Mouse (Mus musculus): ENCODE data around the gene Spata6. TPM values are rescaled to one million over a fixed set of nuclear protein-coding genes. Genes with fewer than 3 reads are reported as not detected.
A peak's percentile ranks its signal among the peaks of the same experiment; 100 is the strongest.

Spata6 gene
- polyA plus RNA-seq (2014; fragmentation: Nextera tagmentation; extraction: Ambion mirVana) = 27.2 and 30.8 TPM in 2 replicates

GRCm38 (mm10) chr4:111719776-111720661, at the start of gene Spata6:
TSS of gene Spata6 (plus strand) at chr4:111719984.
- 1% methylated on average over 46 of the region's 50 CpGs for WGBS
- Histone ChIP-seq H3K36me3 (ENCODE audit: control insufficient read depth, insufficient read depth, low read length) (no peaks in the 10 kb centered on the region), H3K27ac (ENCODE audit: low read length) (peak within 1 kb of the TSS; percentile 73), H3K4me2 (replicated peaks; ENCODE audit: low read depth, low read length) (peak within 1 kb of the TSS; percentile 44), H3K9me3 (ENCODE audit: control insufficient read depth, low read depth, low read length) (no peaks in the 10 kb centered on the region), H3K9ac (replicated peaks; ENCODE audit: low read depth, low read length) (peak within 1 kb of the TSS; percentile 69), H3K4me1 (ENCODE audit: control insufficient read depth, insufficient read depth, low read length) (peaks cover 7% of the 10 kb centered on the region; the same call in 1 of the 2 replicates), H3K27me3 (ENCODE audit: control insufficient read depth, insufficient read depth, low read length) (no peaks in the 10 kb centered on the region), H3K4me3 (ENCODE audit: low read depth, low read length) (peak within 1 kb of the TSS; percentile 87)
- peak; percentile 96 for ATAC-seq (ENCODE audit: insufficient number of reproducible peaks, insufficient read depth, low FRiP score, low read depth)

DNA sequence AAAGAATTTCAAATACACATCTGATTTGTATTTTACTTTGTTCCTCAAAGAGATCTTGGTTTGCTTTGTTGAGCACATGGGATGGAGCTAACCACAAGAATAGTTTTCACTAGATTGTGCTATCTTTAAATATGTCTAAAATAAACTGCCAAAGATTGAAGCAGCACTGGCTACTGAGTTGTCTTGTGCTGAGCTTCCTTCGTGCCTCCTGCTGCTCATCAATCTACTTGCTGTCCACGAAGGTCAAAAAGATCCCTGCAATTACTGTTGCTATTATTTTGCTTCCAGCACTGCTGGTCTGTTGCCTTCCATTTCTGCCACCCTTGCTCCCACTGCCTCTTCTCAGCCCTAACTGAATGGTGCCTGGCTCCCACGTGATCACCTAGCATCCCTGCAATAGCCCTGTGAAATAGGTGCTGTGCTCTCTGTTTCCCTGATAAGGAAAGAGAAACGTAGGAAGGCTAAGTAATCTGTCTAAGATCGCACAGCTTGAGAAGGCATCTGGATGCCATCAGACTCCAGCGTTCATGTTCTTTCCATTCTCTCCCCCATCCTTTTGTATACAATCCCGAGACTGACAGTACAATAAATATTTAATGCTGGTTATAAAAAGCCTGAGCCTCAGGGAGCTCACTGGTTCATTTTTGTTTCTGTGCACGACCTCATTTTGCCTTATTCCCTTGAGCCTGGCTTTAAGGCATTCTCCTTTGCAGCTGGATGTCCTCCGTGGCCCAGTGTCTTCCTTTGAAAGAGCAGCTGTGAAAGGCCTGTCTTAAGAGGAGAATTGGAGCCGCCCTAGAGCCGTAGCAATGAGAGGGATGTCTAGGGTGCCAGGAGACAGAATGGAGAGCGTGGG, 49.0 kb upstream of the Spata6 start:
- 15% methylated on average over 12 of the region's 12 CpGs for WGBS
- no peak overlapping the region for H3K4me3 ChIP-seq (ENCODE audit: low read depth, low read length)
- no peaks in the 10 kb centered on the region for H3K9me3 ChIP-seq (ENCODE audit: control insufficient read depth, low read depth, low read length)
- no peaks in the 10 kb centered on the region for H3K36me3 ChIP-seq (ENCODE audit: control insufficient read depth, insufficient read depth, low read length)
- no peaks in the 10 kb centered on the region for H3K27me3 ChIP-seq (ENCODE audit: control insufficient read depth, insufficient read depth, low read length)
- H3K27ac ChIP-seq (ENCODE audit: low read length) = peak overlapping the region; percentile 91
- H3K9ac ChIP-seq (replicated peaks; ENCODE audit: low read depth, low read length) = no peak overlapping the region
- no peak overlapping the region for H3K4me2 ChIP-seq (replicated peaks; ENCODE audit: low read depth, low read length)
- H3K4me1 ChIP-seq (ENCODE audit: control insufficient read depth, insufficient read depth, low read length) = peaks cover 18% of the 10 kb centered on the region; the same call in 1 of the 2 replicates
- ATAC-seq (ENCODE audit: insufficient number of reproducible peaks, insufficient read depth, low FRiP score, low read depth) = peak; percentile 83

DNA sequence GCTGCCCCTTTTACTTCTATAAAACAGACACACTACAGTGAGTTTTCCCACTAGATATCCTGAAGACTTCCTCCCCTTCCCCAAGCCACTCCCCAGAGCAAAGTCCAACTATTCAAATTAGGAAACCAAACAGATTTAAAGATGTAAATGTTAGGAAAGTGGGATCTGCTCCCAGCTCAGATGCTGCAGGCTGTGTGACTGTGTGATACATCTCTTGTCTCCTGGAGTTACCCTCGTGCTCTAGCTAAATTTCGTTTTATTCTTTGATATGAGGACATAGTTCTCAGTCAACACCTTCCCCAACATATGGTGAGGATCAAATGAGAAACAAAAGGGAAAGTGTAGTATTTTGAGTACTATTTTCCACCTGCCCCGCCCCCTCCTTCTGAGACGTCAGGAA, 48.3 kb upstream of the Spata6 start:
- no peaks in the 10 kb centered on the region for H3K9me3 ChIP-seq (ENCODE audit: control insufficient read depth, low read depth, low read length)
- no peak overlapping the region for H3K4me2 ChIP-seq (replicated peaks; ENCODE audit: low read depth, low read length)
- no peaks in the 10 kb centered on the region for H3K36me3 ChIP-seq (ENCODE audit: control insufficient read depth, insufficient read depth, low read length)
- H3K4me3 ChIP-seq (ENCODE audit: low read depth, low read length) = no peak overlapping the region
- 23% methylated on average over 4 of the region's 4 CpGs for WGBS
- no peaks in the 10 kb centered on the region for H3K27me3 ChIP-seq (ENCODE audit: control insufficient read depth, insufficient read depth, low read length)
- peak overlapping the region; percentile 91 for H3K27ac ChIP-seq (ENCODE audit: low read length)
- peak; percentile 58; the same call in 1 of the 2 replicates for ATAC-seq (ENCODE audit: insufficient number of reproducible peaks, insufficient read depth, low FRiP score, low read depth)
- peaks cover 18% of the 10 kb centered on the region; the same call in 1 of the 2 replicates for H3K4me1 ChIP-seq (ENCODE audit: control insufficient read depth, insufficient read depth, low read length)
- H3K9ac ChIP-seq (replicated peaks; ENCODE audit: low read depth, low read length) = no peak overlapping the region

- Histone ChIP-seq H3K4me2 (replicated peaks; ENCODE audit: low read depth, low read length) (no peak overlapping the region), H3K27me3 (ENCODE audit: control insufficient read depth, insufficient read depth, low read length) (no peaks in the 10 kb centered on the region), H3K4me3 (ENCODE audit: low read depth, low read length) (no peak overlapping the region), H3K27ac (ENCODE audit: low read length) (no peak overlapping the region), H3K9ac (replicated peaks; ENCODE audit: low read depth, low read length) (no peak overlapping the region), H3K4me1 (ENCODE audit: control insufficient read depth, insufficient read depth, low read length) (peaks cover 18% of the 10 kb centered on the region; the same call in 1 of the 2 replicates), H3K9me3 (ENCODE audit: control insufficient read depth, low read depth, low read length) (no peaks in the 10 kb centered on the region), H3K36me3 (ENCODE audit: control insufficient read depth, insufficient read depth, low read length) (no peaks in the 10 kb centered on the region)
- no peak for ATAC-seq (ENCODE audit: insufficient number of reproducible peaks, insufficient read depth, low FRiP score, low read depth)
Observed at GRCm38 (mm10) chr4:111673904-111674303, 45.9 kb upstream of the Spata6 start.

GRCm38 (mm10) chr4:111681926-111682325, 37.9 kb upstream of the Spata6 start:
- Histone ChIP-seq H3K9ac (replicated peaks; ENCODE audit: low read depth, low read length) (no peak overlapping the region), H3K9me3 (ENCODE audit: control insufficient read depth, low read depth, low read length) (no peaks in the 10 kb centered on the region), H3K4me1 (ENCODE audit: control insufficient read depth, insufficient read depth, low read length) (0 out of 2 replicates have a peak, but pooled peaks cover 3% of the 10 kb centered on the region), H3K36me3 (ENCODE audit: control insufficient read depth, insufficient read depth, low read length) (no peaks in the 10 kb centered on the region), H3K4me2 (replicated peaks; ENCODE audit: low read depth, low read length) (no peak overlapping the region), H3K27me3 (ENCODE audit: control insufficient read depth, insufficient read depth, low read length) (no peaks in the 10 kb centered on the region), H3K27ac (ENCODE audit: low read length) (no peak overlapping the region), H3K4me3 (ENCODE audit: low read depth, low read length) (no peak overlapping the region)
- WGBS = 88% methylated on average over 5 of the region's 5 CpGs
- no peak for ATAC-seq (ENCODE audit: insufficient number of reproducible peaks, insufficient read depth, low FRiP score, low read depth)

DNA sequence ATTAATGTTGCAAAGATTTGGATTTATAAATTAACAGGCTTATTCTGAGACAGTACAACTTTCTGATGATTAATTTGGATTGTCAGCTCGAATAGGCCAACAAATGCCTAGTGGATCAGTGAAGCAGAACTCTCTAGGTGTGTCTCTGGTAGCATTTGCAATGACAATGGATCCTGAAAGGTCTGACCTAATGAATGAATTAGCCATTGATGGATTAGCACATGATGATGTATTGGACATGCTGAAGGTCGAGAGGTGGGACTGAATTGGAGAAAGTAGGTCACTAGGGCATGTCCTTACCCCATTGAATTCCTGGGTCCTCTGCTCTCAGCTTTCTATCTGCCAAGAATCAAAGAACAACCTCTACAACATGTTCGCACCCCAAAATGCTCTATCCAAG, 37.0 kb upstream of the Spata6 start:
- no peak overlapping the region for H3K9ac ChIP-seq (replicated peaks; ENCODE audit: low read depth, low read length)
- no peaks in the 10 kb centered on the region for H3K27me3 ChIP-seq (ENCODE audit: control insufficient read depth, insufficient read depth, low read length)
- H3K4me2 ChIP-seq (replicated peaks; ENCODE audit: low read depth, low read length) = no peak overlapping the region
- H3K27ac ChIP-seq (ENCODE audit: low read length) = no peak overlapping the region
- WGBS = 63% methylated on average over 3 of the region's 3 CpGs
- H3K9me3 ChIP-seq (ENCODE audit: control insufficient read depth, low read depth, low read length) = no peaks in the 10 kb centered on the region
- 0 out of 2 replicates have a peak, but pooled peaks cover 4% of the 10 kb centered on the region for H3K4me1 ChIP-seq (ENCODE audit: control insufficient read depth, insufficient read depth, low read length)
- ATAC-seq (ENCODE audit: insufficient number of reproducible peaks, insufficient read depth, low FRiP score, low read depth) = no peak
- no peak overlapping the region for H3K4me3 ChIP-seq (ENCODE audit: low read depth, low read length)
- H3K36me3 ChIP-seq (ENCODE audit: control insufficient read depth, insufficient read depth, low read length) = no peaks in the 10 kb centered on the region

DNA sequence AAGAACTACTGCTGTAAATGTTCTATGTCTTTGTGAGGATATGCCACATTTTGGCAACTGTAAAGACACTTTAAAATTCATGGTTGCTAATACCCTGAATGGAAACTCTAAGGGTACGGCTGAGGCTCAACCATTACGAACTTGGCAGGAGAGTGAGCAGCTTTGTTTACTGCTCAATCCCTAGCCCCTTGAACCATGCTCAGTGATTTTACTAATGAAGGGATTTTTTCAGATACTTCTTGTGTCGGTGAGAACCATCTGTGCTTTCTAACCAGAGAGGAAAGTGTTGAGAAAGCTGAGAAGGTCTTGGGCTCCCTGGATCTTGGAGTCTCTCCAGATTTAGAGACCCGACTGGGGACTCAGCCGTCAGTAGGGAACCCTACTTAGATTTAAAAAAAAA, 35.9 kb upstream of the Spata6 start:
- Histone ChIP-seq H3K27me3 (ENCODE audit: control insufficient read depth, insufficient read depth, low read length) (no peaks in the 10 kb centered on the region), H3K4me2 (replicated peaks; ENCODE audit: low read depth, low read length) (no peak overlapping the region), H3K4me1 (ENCODE audit: control insufficient read depth, insufficient read depth, low read length) (0 out of 2 replicates have a peak, but pooled peaks cover 4% of the 10 kb centered on the region), H3K4me3 (ENCODE audit: low read depth, low read length) (no peak overlapping the region), H3K9me3 (ENCODE audit: control insufficient read depth, low read depth, low read length) (no peaks in the 10 kb centered on the region), H3K27ac (ENCODE audit: low read length) (no peak overlapping the region), H3K9ac (replicated peaks; ENCODE audit: low read depth, low read length) (no peak overlapping the region), H3K36me3 (ENCODE audit: control insufficient read depth, insufficient read depth, low read length) (no peaks in the 10 kb centered on the region)
- 41% methylated on average over 5 of the region's 5 CpGs for WGBS
- no peak for ATAC-seq (ENCODE audit: insufficient number of reproducible peaks, insufficient read depth, low FRiP score, low read depth)

GRCm38 (mm10) chr4:111685951-111686350, 33.8 kb upstream of the Spata6 start:
- ATAC-seq (ENCODE audit: insufficient number of reproducible peaks, insufficient read depth, low FRiP score, low read depth) = no peak
- H3K27me3 ChIP-seq (ENCODE audit: control insufficient read depth, insufficient read depth, low read length) = no peaks in the 10 kb centered on the region
- no peaks in the 10 kb centered on the region for H3K36me3 ChIP-seq (ENCODE audit: control insufficient read depth, insufficient read depth, low read length)
- no peaks in the 10 kb centered on the region for H3K9me3 ChIP-seq (ENCODE audit: control insufficient read depth, low read depth, low read length)
- 84% methylated on average over 2 of the region's 2 CpGs for WGBS
- H3K4me3 ChIP-seq (ENCODE audit: low read depth, low read length) = no peak overlapping the region
- H3K27ac ChIP-seq (ENCODE audit: low read length) = no peak overlapping the region
- H3K4me2 ChIP-seq (replicated peaks; ENCODE audit: low read depth, low read length) = no peak overlapping the region
- H3K9ac ChIP-seq (replicated peaks; ENCODE audit: low read depth, low read length) = no peak overlapping the region
- peaks cover 7% of the 10 kb centered on the region; the same call in 1 of the 2 replicates for H3K4me1 ChIP-seq (ENCODE audit: control insufficient read depth, insufficient read depth, low read length)
